Mouse (Mus musculus): ENCODE measurements at regions not wholly inside any gene's neighbourhood (a gene's known extent, or its start where the extent isn't known, plus 50 kb on each side); places are given as distances from the start of the nearest gene placed in this dataset.

GRCm38 (mm10) chr15:57542630-57543029 lies 65.2 kb upstream of the Slc22a22 start:
- 17% methylated on average over 3 of the region's 3 CpGs for WGBS
- H3K27me3 ChIP-seq (ENCODE audit: control insufficient read depth, insufficient read depth, low read length) = no peaks in the 10 kb centered on the region
- no peak overlapping the region for H3K4me2 ChIP-seq (ENCODE audit: low read depth, low read length)
- no peak overlapping the region for H3K9ac ChIP-seq (replicated peaks; ENCODE audit: low read depth, low read length)
- no peak overlapping the region for H3K27ac ChIP-seq (ENCODE audit: low read depth)
- no peak overlapping the region for H3K4me3 ChIP-seq (ENCODE audit: low read depth, low read length)
- H3K4me1 ChIP-seq (ENCODE audit: control insufficient read depth, insufficient read depth) = no peaks in the 10 kb centered on the region
- H3K9me3 ChIP-seq (replicated peaks; ENCODE audit: control insufficient read depth, low read length) = no peaks in the 10 kb centered on the region
- H3K36me3 ChIP-seq (replicated peaks; ENCODE audit: control insufficient read depth, insufficient read depth, low read length) = no peaks in the 10 kb centered on the region
- ATAC-seq (ENCODE audit: insufficient read depth, low read depth) (no peak), DNase-seq (ENCODE audit: low spot score) (no peak)
- TF ChIP-seq CTCF (IDR thresholded peaks at IDR 0.05; ENCODE audit: low read depth) = no peak
- no peak for TF ChIP-seq EP300 (IDR thresholded peaks at IDR 0.05; ENCODE audit: low read depth)

DNA sequence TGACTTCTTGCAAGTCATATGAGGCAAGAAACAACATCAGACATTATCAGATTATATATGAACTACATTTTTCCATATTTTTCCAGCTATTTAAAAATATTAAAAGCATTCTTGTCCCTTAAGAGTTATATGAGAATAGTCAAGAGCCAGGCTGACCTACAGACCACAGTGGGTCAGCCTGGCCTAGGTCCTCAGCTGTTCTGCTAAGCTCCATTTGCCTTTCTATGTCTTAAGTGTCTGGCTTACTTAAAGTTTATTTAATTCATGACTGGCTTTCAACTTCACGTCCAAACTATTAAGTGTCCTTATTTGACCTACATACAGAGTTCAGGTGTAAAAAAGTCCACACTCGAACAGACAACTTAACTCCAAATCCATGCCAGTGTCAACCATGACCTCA lies 58.1 kb upstream of the Slc22a22 start:
- H3K4me1 ChIP-seq (ENCODE audit: control insufficient read depth, insufficient read depth) = no peaks in the 10 kb centered on the region
- no peak for TF ChIP-seq EP300 (IDR thresholded peaks at IDR 0.05; ENCODE audit: low read depth)
- TF ChIP-seq CTCF (IDR thresholded peaks at IDR 0.05; ENCODE audit: low read depth) = no peak
- no peak overlapping the region for H3K4me3 ChIP-seq (ENCODE audit: low read depth, low read length)
- ATAC-seq (ENCODE audit: insufficient read depth, low read depth) (no peak), DNase-seq (ENCODE audit: low spot score) (no peak)
- no peak overlapping the region for H3K4me2 ChIP-seq (ENCODE audit: low read depth, low read length)
- 70% methylated on average over 2 of the region's 2 CpGs for WGBS
- no peaks in the 10 kb centered on the region for H3K27me3 ChIP-seq (ENCODE audit: control insufficient read depth, insufficient read depth, low read length)
- no peaks in the 10 kb centered on the region for H3K36me3 ChIP-seq (replicated peaks; ENCODE audit: control insufficient read depth, insufficient read depth, low read length)
- no peaks in the 10 kb centered on the region for H3K9me3 ChIP-seq (replicated peaks; ENCODE audit: control insufficient read depth, low read length)
- H3K27ac ChIP-seq (ENCODE audit: low read depth) = no peak overlapping the region
- H3K9ac ChIP-seq (replicated peaks; ENCODE audit: low read depth, low read length) = no peak overlapping the region
